Mouse (Mus musculus): ENCODE measurements at regions not wholly inside any gene's neighbourhood (a gene's known extent, or its start where the extent isn't known, plus 50 kb on each side); places are given as distances from the start of the nearest gene placed in this dataset.

DNA sequence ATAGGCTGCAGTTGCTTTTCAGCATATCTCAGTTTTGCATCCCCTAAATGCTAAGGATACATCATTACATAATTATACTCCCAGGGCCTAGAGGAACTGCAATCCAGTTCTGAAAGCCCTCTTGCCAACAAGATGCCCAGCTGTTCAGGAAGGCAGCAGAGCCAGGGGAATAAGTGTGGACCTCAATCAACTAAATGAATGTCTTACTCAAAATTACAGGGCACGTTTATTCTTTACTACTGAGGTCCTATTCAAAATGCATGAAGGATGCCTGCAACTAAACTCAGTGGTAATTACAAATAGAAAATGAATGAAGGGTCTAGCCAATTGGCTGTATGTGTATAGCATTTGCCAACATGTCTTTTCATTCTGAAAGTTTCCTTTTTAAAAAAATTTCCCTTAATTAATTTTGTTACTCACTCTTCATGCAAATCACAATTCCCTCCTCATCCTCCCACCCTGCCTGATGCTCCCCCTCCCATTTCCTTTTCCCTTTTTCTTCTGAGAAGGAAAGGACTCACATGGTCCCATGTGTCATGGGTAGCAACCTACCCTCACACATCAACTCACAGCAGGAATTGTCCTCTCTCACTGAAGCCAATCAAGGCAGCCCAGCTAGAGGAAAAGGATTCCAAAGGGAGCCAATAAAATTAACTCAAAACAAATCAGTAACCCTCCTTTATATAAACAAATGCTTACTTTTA lies 86.9 kb upstream of the Ins1 start:
- 67% methylated on average over 1 of the region's 1 CpGs for WGBS
- ATAC-seq (ENCODE audit: low FRiP score, low read depth): no peak
- H3K36me3 ChIP-seq: no peaks in the 10 kb centered on the region

DNA sequence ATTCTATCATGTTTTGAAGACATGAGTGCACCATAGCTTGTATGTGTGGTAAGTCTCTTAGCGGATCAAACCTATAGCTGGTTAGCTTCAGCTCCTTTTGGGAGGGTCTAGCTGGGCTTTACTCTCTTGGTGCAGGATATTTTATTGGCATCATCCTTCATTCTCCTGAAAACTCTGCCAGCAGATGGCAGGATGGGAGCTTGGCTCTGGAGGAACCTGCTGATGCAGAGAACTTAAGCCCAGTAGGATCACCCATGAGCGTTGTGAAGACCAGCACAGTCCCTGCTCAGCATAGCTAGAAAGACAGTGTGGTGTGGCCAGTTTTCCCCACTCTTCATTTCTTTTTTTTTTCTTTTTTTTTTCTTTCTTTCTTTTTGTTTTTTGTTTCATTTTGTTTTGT lies 70.3 kb upstream of the Ins1 start:
- H3K9ac ChIP-seq: no peak overlapping the region
- ATAC-seq (ENCODE audit: low FRiP score, low read depth): no peak
- H3K27me3 ChIP-seq (replicated peaks): no peaks in the 10 kb centered on the region
- H3K9me3 ChIP-seq: no peaks in the 10 kb centered on the region
- H3K4me3 ChIP-seq: no peak overlapping the region
- no peak overlapping the region for H3K4me2 ChIP-seq (replicated peaks)
- no peaks in the 10 kb centered on the region for H3K4me1 ChIP-seq
- H3K27ac ChIP-seq: no peak overlapping the region
- H3K36me3 ChIP-seq: no peaks in the 10 kb centered on the region
- WGBS: 79% methylated on average over 2 of the region's 2 CpGs

More for the DNA sequence above, 86.9 kb upstream of the Ins1 start:
- H3K4me1 ChIP-seq: no peaks in the 10 kb centered on the region
- H3K27ac ChIP-seq: no peak overlapping the region
- H3K9me3 ChIP-seq: no peaks in the 10 kb centered on the region
- H3K9ac ChIP-seq: no peak overlapping the region
- no peak overlapping the region for H3K4me3 ChIP-seq
- no peak overlapping the region for H3K4me2 ChIP-seq (replicated peaks)
- H3K27me3 ChIP-seq (replicated peaks): no peaks in the 10 kb centered on the region

DNA sequence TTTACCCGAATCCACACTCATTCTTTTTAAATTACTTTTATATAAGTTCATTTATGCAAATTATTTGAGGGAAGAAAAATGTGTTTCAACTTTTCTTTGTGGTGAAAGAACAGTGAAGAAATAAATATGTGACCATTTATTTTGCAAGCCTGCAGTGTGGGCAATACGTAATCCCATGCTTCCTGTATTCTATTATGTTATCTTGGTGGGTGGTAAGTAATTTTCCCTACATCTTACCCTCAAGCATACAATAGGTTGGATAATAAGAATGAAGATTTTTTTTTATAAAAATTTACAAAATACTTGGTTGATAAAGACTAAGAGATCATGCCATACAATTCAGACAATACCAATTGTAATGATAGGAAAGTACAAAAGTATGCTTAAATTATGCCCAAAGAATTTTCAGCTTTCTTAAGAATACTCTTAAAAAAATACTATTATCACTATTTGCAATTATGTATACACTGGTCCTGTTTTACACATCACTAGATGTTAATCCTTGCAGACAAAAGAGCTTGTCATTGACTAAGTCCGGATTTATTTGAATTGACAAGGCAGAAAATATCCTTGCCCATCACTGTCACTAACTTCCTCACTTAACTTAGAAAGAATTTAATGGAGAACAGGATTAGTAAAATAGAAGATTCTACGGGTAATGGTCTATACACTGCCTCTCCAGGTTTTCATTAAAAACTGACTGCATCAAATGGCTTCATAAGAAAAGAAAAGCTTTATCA lies 64.4 kb upstream of the Ins1 start:
- Histone ChIP-seq H3K9ac (no peak overlapping the region), H3K27me3 (replicated peaks) (no peaks in the 10 kb centered on the region), H3K4me2 (replicated peaks) (no peak overlapping the region), H3K4me3 (no peak overlapping the region), H3K27ac (no peak overlapping the region), H3K9me3 (no peaks in the 10 kb centered on the region), H3K4me1 (no peaks in the 10 kb centered on the region), H3K36me3 (no peaks in the 10 kb centered on the region)
- whole genome bisulfite sequencing: 84% methylated on average over 4 of the region's 4 CpGs
- no peak for ATAC-seq (ENCODE audit: low FRiP score, low read depth)

DNA sequence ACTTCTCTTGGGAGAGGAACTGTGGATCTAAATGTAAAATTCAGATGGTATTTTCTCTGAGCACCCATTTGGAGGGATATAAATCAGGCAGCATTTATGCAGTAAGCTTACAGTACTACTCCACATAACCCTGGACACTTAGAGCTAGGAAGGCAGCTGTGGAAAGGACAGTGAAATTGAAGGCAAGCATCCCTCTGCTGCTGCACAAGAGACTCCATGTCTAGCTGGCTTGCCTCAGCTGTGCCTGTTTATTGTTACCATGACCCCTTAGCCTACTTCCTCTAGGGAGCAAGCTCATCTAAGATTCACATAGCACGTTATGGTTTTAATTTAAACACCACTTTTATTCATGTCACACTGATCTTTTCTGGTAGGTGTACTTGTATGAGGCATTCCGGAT lies 56.4 kb upstream of the Ins1 start:
- Histone ChIP-seq H3K4me1 (no peaks in the 10 kb centered on the region), H3K36me3 (no peaks in the 10 kb centered on the region), H3K27ac (no peak overlapping the region), H3K4me2 (replicated peaks) (no peak overlapping the region), H3K9ac (no peak overlapping the region), H3K27me3 (replicated peaks) (no peaks in the 10 kb centered on the region), H3K9me3 (no peaks in the 10 kb centered on the region), H3K4me3 (no peak overlapping the region)
- WGBS: 52% methylated on average over 2 of the region's 2 CpGs
- ATAC-seq (ENCODE audit: low FRiP score, low read depth): peak; percentile 85

Measured in neural tube, embryonic 12.5 days (tissue).